Mouse (Mus musculus): ENCODE measurements around the gene Ubb.
A peak's percentile ranks its signal among the peaks of the same experiment; 100 is the strongest.

GRCm38 (mm10) chr11:62575297-62575658, 24.3 kb downstream of the Ubb start:
- peak; percentile 95 for TF ChIP-seq CTCF (IDR thresholded peaks at IDR 0.05; ENCODE audit: low read depth)
- no peak for TF ChIP-seq EP300 (optimal IDR thresholded peaks at IDR 0.05)
